Mouse (Mus musculus) MEL (cell line): ENCODE results near the gene Plxna4. TPM values are rescaled to one million over a fixed set of nuclear protein-coding genes. Genes with fewer than 3 reads are reported as not detected.

Experiments used
- DNase-seq: peaks from one replicate; pipeline ENCODE4 v3.0.0; 2011; ENCODE audit warnings: low read depth, low spot score
- H3K27ac ChIP-seq: 2 replicates; pipeline ENCODE4 v1.5.1; 2012; ENCODE audit warnings: low read depth, mild to moderate bottlenecking, control low read depth, low read length, moderate library complexity; ENCODE audit not compliant: control insufficient read depth
- H3K27me3 ChIP-seq, 2 experiments: fragments of 150-350 bp in 1 of 2; sonication (generic) in 1 of 2; 2 replicates each; pipeline ENCODE4 v1.6.1; 2012; ENCODE audit warnings: low read length in 2 of 2, mild to moderate bottlenecking in 2 of 2, improper control_type of control experiment in 1 of 2, moderate library complexity in 1 of 2; ENCODE audit not compliant: insufficient read depth in 2 of 2, control insufficient read depth in 1 of 2
- H3K36me3 ChIP-seq, 2 experiments: 2 replicates each; pipeline ENCODE4 v1.6.1; 2012 to 2014; ENCODE audit warnings: low read length in 2 of 2, improper control_type of control experiment in 1 of 2, inconsistent platforms in 1 of 2, mild to moderate bottlenecking in 1 of 2; ENCODE audit not compliant: insufficient read depth in 2 of 2, control insufficient read depth in 1 of 2
- H3K4me1 ChIP-seq, 2 experiments: fragments of 150-350 bp in 1 of 2; sonication (generic) in 1 of 2; 2 replicates each; pipeline ENCODE4 v1.6.1; 2012; ENCODE audit warnings: low read length in 2 of 2, improper control_type of control experiment in 1 of 2, mild to moderate bottlenecking in 1 of 2; ENCODE audit not compliant: insufficient read depth in 2 of 2, control insufficient read depth in 1 of 2
- H3K4me3 ChIP-seq, 2 experiments: fragments of 150-350 bp in 1 of 2; sonication (generic) in 1 of 2; 2 replicates each; pipeline ENCODE4 v1.5.1; 2012; ENCODE audit warnings: low read depth in 2 of 2, low read length in 2 of 2, mild to moderate bottlenecking in 2 of 2, moderate library complexity in 2 of 2, control low read depth in 1 of 2, improper control_type of control experiment in 1 of 2; ENCODE audit not compliant: control insufficient read depth in 1 of 2, insufficient read depth in 1 of 2
- H3K79me2 ChIP-seq: 2 replicates; pipeline ENCODE4 v1.6.1; 2012; ENCODE audit warnings: mild to moderate bottlenecking, low read length, moderate library complexity; ENCODE audit not compliant: control insufficient read depth, poor library complexity, insufficient read depth
- H3K9ac ChIP-seq: 2 replicates; pipeline ENCODE4 v1.6.1; 2012; ENCODE audit warnings: low read depth, mild to moderate bottlenecking, control low read depth, low read length, moderate library complexity; ENCODE audit not compliant: control insufficient read depth, poor library complexity, severe bottlenecking
- H3K9me3 ChIP-seq: fragments of 150-350 bp; sonication (generic); replicated peaks from 2 replicates; pipeline ENCODE4 v1.6.1; 2012; ENCODE audit warnings: mild to moderate bottlenecking, low read length, improper control_type of control experiment, moderate library complexity; ENCODE audit not compliant: insufficient read depth
- BHLHE40 ChIP-seq: IDR thresholded peaks from 2 replicates; pipeline ENCODE4 v1.6.1; 2012; ENCODE audit warnings: low read depth, mild to moderate bottlenecking, inconsistent platforms, low read length, improper control_type of control experiment, borderline replicate concordance
- CTCF ChIP-seq, 3 experiments: IDR thresholded peaks in 2 of 3; conservative IDR thresholded peaks in 1 of 3; 2 replicates each; pipeline ENCODE4 v1.5.1; 2011 to 2012; ENCODE audit warnings: low read length in 3 of 3, low read depth in 2 of 3, mild to moderate bottlenecking in 2 of 3, improper control_type of control experiment in 1 of 3, inconsistent platforms in 1 of 3, mixed read lengths in 1 of 3, moderate library complexity in 1 of 3; ENCODE audit not compliant: control insufficient read depth in 1 of 3, insufficient read depth in 1 of 3, poor library complexity in 1 of 3, severe bottlenecking in 1 of 3
- E2F4 ChIP-seq: IDR thresholded peaks from 2 replicates; pipeline ENCODE4 v1.6.1; 2011; ENCODE audit warnings: low read depth, low read length, improper control_type of control experiment, borderline replicate concordance
- EP300 ChIP-seq, 2 experiments: IDR thresholded peaks; 2 replicates each; pipeline ENCODE4 v1.6.1; 2011; ENCODE audit warnings: improper control_type of control experiment in 2 of 2, low read length in 2 of 2, low read depth in 1 of 2, mild to moderate bottlenecking in 1 of 2
- GATA1 ChIP-seq: IDR thresholded peaks from 2 replicates; pipeline ENCODE4 v1.6.1; 2011; ENCODE audit warnings: low read depth, low read length, improper control_type of control experiment
- HCFC1 ChIP-seq: IDR thresholded peaks from 2 replicates; pipeline ENCODE4 v1.6.1; 2012; ENCODE audit warnings: low read depth, mild to moderate bottlenecking, inconsistent platforms, low read length, improper control_type of control experiment, moderate library complexity
- JUND ChIP-seq: IDR thresholded peaks from 2 replicates; pipeline ENCODE4 v1.6.1; 2011; ENCODE audit warnings: low read depth, mild to moderate bottlenecking, improper control_type of control experiment, low read length
- KAT2A ChIP-seq: conservative IDR thresholded peaks from 2 replicates; pipeline ENCODE4 v1.6.1; 2012; ENCODE audit warnings: low read depth, low read length, improper control_type of control experiment, inconsistent platforms
- MAX ChIP-seq: IDR thresholded peaks from 2 replicates; pipeline ENCODE4 v1.6.1; 2011; ENCODE audit warnings: low read length, improper control_type of control experiment
- MAZ ChIP-seq: IDR thresholded peaks from 2 replicates; pipeline ENCODE4 v1.6.1; 2012; ENCODE audit warnings: low read depth, mild to moderate bottlenecking, inconsistent platforms, low read length, improper control_type of control experiment
- MYB ChIP-seq: IDR thresholded peaks from 2 replicates; pipeline ENCODE4 v1.6.1; 2011; ENCODE audit warnings: mild to moderate bottlenecking, low read depth, low read length, improper control_type of control experiment
- MYC ChIP-seq: IDR thresholded peaks from 2 replicates; pipeline ENCODE4 v1.6.1; 2011; ENCODE audit warnings: low read depth, mild to moderate bottlenecking, low read length, improper control_type of control experiment, moderate library complexity
- NELFE ChIP-seq: IDR thresholded peaks from 2 replicates; pipeline ENCODE4 v1.6.1; 2011; ENCODE audit warnings: low read depth, low read length, improper control_type of control experiment
- NRF1 ChIP-seq: IDR thresholded peaks from 2 replicates; pipeline ENCODE4 v1.6.1; 2014; ENCODE audit warnings: low read depth, mild to moderate bottlenecking, inconsistent platforms, low read length, improper control_type of control experiment, moderate library complexity; ENCODE audit not compliant: poor library complexity, insufficient read depth, severe bottlenecking
- POLR2AphosphoS2 ChIP-seq: IDR thresholded peaks from 2 replicates; pipeline ENCODE4 v1.6.1; 2011; ENCODE audit warnings: low read length, improper control_type of control experiment
- RCOR1 ChIP-seq: IDR thresholded peaks from 2 replicates; pipeline ENCODE4 v1.6.1; 2012; ENCODE audit warnings: low read depth, mild to moderate bottlenecking, inconsistent platforms, low read length, improper control_type of control experiment
- SMC3 ChIP-seq: IDR thresholded peaks from 2 replicates; pipeline ENCODE4 v1.6.1; 2011; ENCODE audit warnings: low read depth, low read length, improper control_type of control experiment
- TBP ChIP-seq: IDR thresholded peaks from 2 replicates; pipeline ENCODE4 v1.8.0; 2011; ENCODE audit warnings: low read depth, low read length, improper control_type of control experiment
- TCF12 ChIP-seq: IDR thresholded peaks from 2 replicates; pipeline ENCODE4 v1.6.1; 2014; ENCODE audit warnings: low read depth, mild to moderate bottlenecking, inconsistent platforms, low read length, improper control_type of control experiment, moderate library complexity
- UBTF ChIP-seq: IDR thresholded peaks from 2 replicates; pipeline ENCODE4 v1.6.1; 2012; ENCODE audit warnings: low read depth, mild to moderate bottlenecking, inconsistent platforms, low read length, improper control_type of control experiment, moderate library complexity, borderline replicate concordance; ENCODE audit not compliant: insufficient read depth
- USF1 ChIP-seq: IDR thresholded peaks from 2 replicates; pipeline ENCODE4 v1.6.1; 2014; ENCODE audit warnings: low read depth, mild to moderate bottlenecking, inconsistent platforms, low read length, improper control_type of control experiment, moderate library complexity
- USF2 ChIP-seq, 2 experiments: IDR thresholded peaks; 2 replicates each; pipeline ENCODE4 v1.6.1; 2011 to 2012; ENCODE audit warnings: improper control_type of control experiment in 2 of 2, low read length in 2 of 2, borderline replicate concordance in 1 of 2, inconsistent platforms in 1 of 2, low read depth in 1 of 2, mild to moderate bottlenecking in 1 of 2; ENCODE audit not compliant: insufficient read depth in 1 of 2
- ZC3H11A ChIP-seq: IDR thresholded peaks from 2 replicates; pipeline ENCODE4 v1.6.1; 2012; ENCODE audit warnings: low read depth, mild to moderate bottlenecking, inconsistent platforms, low read length, improper control_type of control experiment
- ZMIZ1 ChIP-seq: IDR thresholded peaks from 2 replicates; pipeline ENCODE4 v1.6.1; 2012; ENCODE audit warnings: low read depth, mild to moderate bottlenecking, inconsistent platforms, low read length, improper control_type of control experiment, moderate library complexity
- ZNF384 ChIP-seq: IDR thresholded peaks from 2 replicates; pipeline ENCODE4 v1.6.1; 2012; ENCODE audit warnings: low read depth, mild to moderate bottlenecking, inconsistent platforms, low read length, improper control_type of control experiment
- polyA plus RNA-seq, 2 experiments: library from polyadenylated mRNA; stranded (reverse) in 1 of 2; unstranded in 1 of 2; fragments of >175 nt in 1 of 2; fragments of >200 nt in 1 of 2; gene quantifications; 2 replicates each; pipeline versions ENCODE4 v1.2.1 to v1.2.4; 2012; ENCODE audit warnings: low replicate concordance in 2 of 2, low read depth in 1 of 2; ENCODE audit not compliant: insufficient read length in 2 of 2, insufficient read depth in 1 of 2, missing spikeins in 1 of 2
- total RNA-seq: library from RNA; depleted of rRNA; stranded (reverse); fragments of 300-350 nt; gene quantifications from 2 replicates; pipeline ENCODE4 v1.2.3, GENCODE M21; 2012

Plxna4 gene
- total and polyA plus RNA-seq, 3 experiments = 0.01 TPM; not detected in 2

DNA sequence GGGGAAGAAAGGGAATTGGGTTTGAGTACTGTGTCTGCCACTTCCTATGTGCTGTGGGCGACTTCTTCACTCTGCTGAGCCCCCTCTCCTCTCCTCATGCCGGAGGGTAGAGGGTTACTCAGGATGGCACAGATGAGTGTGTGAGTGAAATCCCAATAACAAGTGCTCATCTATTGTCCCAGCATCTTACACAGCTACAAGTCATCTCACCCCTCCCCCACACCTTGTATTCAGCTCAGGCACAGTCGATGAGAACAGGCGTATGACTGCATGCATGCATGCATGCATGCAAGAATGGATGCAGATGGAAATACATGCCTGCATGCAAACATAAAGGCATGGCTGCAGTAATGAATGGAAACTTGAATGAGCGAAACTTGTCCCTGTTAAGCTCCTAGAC, 327.7 kb downstream of the Plxna4 start:
- no peaks in the 10 kb centered on the region for H3K27me3 ChIP-seq
- H3K36me3 ChIP-seq = no peaks in the 10 kb centered on the region
- no peak overlapping the region for H3K27ac ChIP-seq
- H3K4me1 ChIP-seq = no peaks in the 10 kb centered on the region
- H3K9me3 ChIP-seq = no peaks in the 10 kb centered on the region
- DNase-seq = no peak
- TF ChIP-seq EP300 (IDR thresholded peaks at IDR 0.05; ENCODE audit: low read depth in 1 of 2, low read length in 2 of 2) (no peak), UBTF (no peak), CTCF (IDR thresholded peaks at IDR 0.05 in 2 of 3, conservative IDR thresholded peaks at IDR 0.05 in 1 of 3; ENCODE audit: control insufficient read depth in 1 of 3, insufficient read depth in 1 of 3, low read depth in 2 of 3, low read length in 3 of 3, poor library complexity in 1 of 3, severe bottlenecking in 1 of 3) (no peak), ZC3H11A (no peak), RCOR1 (no peak), MAZ (no peak), BHLHE40 (no peak), POLR2AphosphoS2 (no peak), SMC3 (no peak), GATA1 (no peak)
- H3K79me2 ChIP-seq = no peaks in the 10 kb centered on the region
- H3K4me3 ChIP-seq = no peak overlapping the region
- no peak overlapping the region for H3K9ac ChIP-seq

DNA sequence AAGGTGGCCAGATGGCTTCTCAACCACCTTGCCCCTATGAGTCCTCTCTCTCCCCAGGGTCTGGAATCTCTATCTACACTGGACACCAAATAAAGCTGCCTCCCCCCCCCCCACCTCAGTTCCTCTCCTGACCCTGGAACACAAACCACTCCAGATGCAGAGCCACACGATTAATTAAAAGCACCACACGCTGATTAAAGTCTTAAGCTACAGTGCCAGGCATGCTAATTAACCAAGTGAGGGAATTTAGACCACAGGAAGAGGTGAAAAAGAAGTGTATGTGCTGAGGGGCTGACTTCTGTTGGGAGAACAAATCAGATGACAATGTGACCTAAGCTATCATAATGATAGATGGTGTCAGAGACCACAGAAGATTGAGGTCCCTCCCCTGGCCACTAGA, 332.8 kb downstream of the Plxna4 start:
- Histone ChIP-seq H3K27me3 (no peaks in the 10 kb centered on the region), H3K4me1 (no peaks in the 10 kb centered on the region), H3K4me3 (no peak overlapping the region), H3K36me3 (no peaks in the 10 kb centered on the region), H3K9ac (no peak overlapping the region), H3K27ac (no peak overlapping the region), H3K9me3 (no peaks in the 10 kb centered on the region), H3K79me2 (no peaks in the 10 kb centered on the region)
- DNase-seq = no peak
- TF ChIP-seq MAX (no peak), ZMIZ1 (no peak), USF2 (IDR thresholded peaks at IDR 0.05; ENCODE audit: borderline replicate concordance in 1 of 2, insufficient read depth in 1 of 2, low read depth in 1 of 2, low read length in 2 of 2) (no peak), TCF12 (no peak), E2F4 (no peak), NRF1 (no peak), MYC (no peak), KAT2A (no peak), USF1 (no peak), UBTF (no peak), RCOR1 (no peak), HCFC1 (no peak), JUND (no peak), SMC3 (no peak), NELFE (no peak), ZNF384 (no peak), MYB (no peak), TBP (no peak), BHLHE40 (no peak)
